Mouse (Mus musculus) gastrocnemius, postnatal 10 days (tissue): Measurements from ENCODE around the gene Fasn. TPM values are rescaled to one million over a fixed set of nuclear protein-coding genes. Genes with fewer than 3 reads are reported as not detected.

Experiments
- DNase-seq: peaks from one replicate; pipeline ENCODE4 v3.0.0; 2021; ENCODE audit warnings: mixed read lengths
- total RNA-seq, 2 experiments: library from RNA; stranded (reverse); gene quantifications; 2 replicates each; pipeline ENCODE4 v1.2.3; 2021

The Fasn gene
- total RNA-seq, 2 experiments from 2014 or later: 21.8 to 26.4 TPM

DNA sequence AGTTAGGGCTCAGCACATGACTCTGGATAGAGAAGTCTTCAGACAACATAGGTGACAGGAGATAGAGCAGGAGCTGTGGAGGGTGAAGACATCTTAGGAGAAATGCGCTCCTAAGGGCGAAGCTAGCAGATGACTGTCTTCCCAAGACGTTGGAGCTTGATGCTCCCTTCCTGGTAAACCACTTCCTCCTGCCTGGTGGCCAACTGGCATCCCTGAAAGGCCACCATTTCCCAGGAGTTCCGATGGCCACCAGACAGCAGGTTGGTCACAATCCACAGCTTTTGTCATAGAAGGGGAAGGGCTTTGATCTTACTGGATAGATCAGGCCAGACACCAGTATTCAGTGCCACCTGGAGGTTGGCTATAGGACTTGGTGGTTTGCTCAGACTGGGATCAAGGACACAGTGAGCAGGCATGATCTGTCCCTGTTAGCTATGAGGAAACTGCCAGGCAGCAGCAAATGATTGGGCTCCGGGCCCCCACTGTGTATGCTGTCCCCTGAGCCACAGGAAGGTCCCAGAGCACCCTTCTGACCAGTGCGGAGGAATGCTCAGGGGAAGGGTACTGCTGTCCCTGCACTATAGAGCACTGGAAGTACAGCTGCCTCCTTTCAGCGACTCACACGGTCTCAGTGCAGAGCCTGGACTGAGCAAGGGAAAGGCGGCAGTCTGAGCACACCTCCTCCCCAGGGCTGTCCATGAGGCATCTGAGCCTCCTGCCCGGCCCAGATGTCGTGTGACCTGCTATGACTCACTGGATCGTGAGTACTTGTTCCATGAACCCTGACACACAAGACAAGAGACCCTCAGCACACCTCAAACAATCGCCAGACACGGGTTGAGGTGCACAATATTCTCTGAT lies 62.3 kb downstream of the Fasn start:
- no peak for DNase-seq

DNA sequence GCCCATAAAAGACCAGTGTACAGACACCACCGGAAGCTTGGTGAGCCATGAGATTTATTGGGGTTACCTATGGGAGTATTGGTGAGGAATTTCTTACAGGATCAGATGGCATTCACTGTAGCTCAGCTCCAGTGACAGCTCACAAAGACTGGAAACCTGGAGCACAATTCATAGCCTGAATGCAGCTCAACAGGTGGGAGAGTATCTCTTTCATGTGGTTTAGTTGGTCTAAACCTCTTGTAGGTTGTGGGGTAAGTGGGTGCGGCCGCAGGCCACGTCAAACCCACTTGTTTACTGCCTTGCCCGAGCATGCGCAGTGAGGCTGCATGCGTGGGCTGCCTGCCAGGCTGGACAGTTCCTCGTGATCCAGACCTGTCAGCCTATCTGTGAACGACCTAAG lies 64.1 kb downstream of the Fasn start:
- no peak for DNase-seq

Other genes with a start within 250 kb of the Fasn start
- 100 to 1,000 TPM; 163 to 197 TPM for gene Arhgdia, start 242.9 kb downstream of the Fasn start, total RNA-seq
- 10 to 100 TPM; 72.1 to 77.3 TPM for gene Alyref, start 226.2 kb downstream of the Fasn start, total RNA-seq
- gene Anapc11, start 226.1 kb downstream of the Fasn start, total RNA-seq: 10 to 100 TPM; 60.1 to 67.6 TPM
- gene Npb, start 216.1 kb downstream of the Fasn start, total RNA-seq: not detected
- 10 to 100 TPM; 29.7 to 30.9 TPM for gene Pcyt2, start 206.6 kb downstream of the Fasn start, total RNA-seq
- gene Sirt7, start 199.3 kb downstream of the Fasn start, total RNA-seq: 1 to 10 TPM; 6.5 to 9.2 TPM
- gene Mafg, start 190.9 kb downstream of the Fasn start, total RNA-seq: 10 to 100 TPM; 27.6 to 39.6 TPM
- 10 to 100 TPM; 15.1 to 18.1 TPM for gene Pycr1, start 180.8 kb downstream of the Fasn start, total RNA-seq
- 10 to 100 TPM; 89.2 to 92.0 TPM for gene Myadml2, start 176.4 kb downstream of the Fasn start, total RNA-seq
- gene Notum, start 163.4 kb downstream of the Fasn start, total RNA-seq: 1 to 10 TPM in 1 of 2 experiments, not detected in 1; 1.2 TPM
- 10 to 100 TPM; 34.8 to 39.8 TPM for gene Aspscr1, start 151.6 kb downstream of the Fasn start, total RNA-seq
- gene Cenpx, start 110.8 kb downstream of the Fasn start, total RNA-seq: 10 to 100 TPM; 34.9 to 35.6 TPM
- gene Lrrc45, start 110.6 kb downstream of the Fasn start, total RNA-seq: 10 to 100 TPM in 1 of 2 experiments, 1 to 10 TPM in 1; 7.7 to 10.1 TPM
- 1 to 10 TPM; 1.8 to 2.7 TPM for gene Rac3, start 103.1 kb downstream of the Fasn start, total RNA-seq
- gene Dcxr, start 97.3 kb downstream of the Fasn start, total RNA-seq: 1 to 10 TPM; 3.4 to 3.7 TPM
- gene Cbr2, start 92.4 kb downstream of the Fasn start, total RNA-seq: 10 to 100 TPM in 1 of 2 experiments, 1 to 10 TPM in 1; 9.9 to 10.8 TPM
- 10 to 100 TPM; 13.3 to 15.9 TPM for gene Hmga1b, start 61.8 kb downstream of the Fasn start, total RNA-seq
- 1 to 10 TPM; 6.3 to 7.7 TPM for gene Rfng, start 40.3 kb downstream of the Fasn start, total RNA-seq
- 10 to 100 TPM; 57.3 to 61.5 TPM for gene Gps1, start 40.3 kb downstream of the Fasn start, total RNA-seq
- gene Dus1l, start 28.1 kb downstream of the Fasn start, total RNA-seq: 10 to 100 TPM; 29.9 to 34.0 TPM
- gene Ccdc57, start 108.3 kb upstream of the Fasn start, total RNA-seq: 1 to 10 TPM; 2.5 to 4.8 TPM
- gene Slc16a3, start 123.9 kb upstream of the Fasn start, total RNA-seq: 100 to 1,000 TPM; 193 to 232 TPM
- gene Csnk1d, start 166.8 kb upstream of the Fasn start, total RNA-seq: 10 to 100 TPM; 67.8 to 77.3 TPM
- not detected for gene Cd7, start 214.9 kb upstream of the Fasn start, total RNA-seq
- not detected for gene Sectm1b, start 239.0 kb upstream of the Fasn start, total RNA-seq